Mouse (Mus musculus): ENCODE data around the gene Cd2. TPM values are rescaled to one million over a fixed set of nuclear protein-coding genes. Genes with fewer than 3 reads are reported as not detected.

Cd2 gene
- polyA plus RNA-seq, 1 experiment: 0.14 TPM

DNA sequence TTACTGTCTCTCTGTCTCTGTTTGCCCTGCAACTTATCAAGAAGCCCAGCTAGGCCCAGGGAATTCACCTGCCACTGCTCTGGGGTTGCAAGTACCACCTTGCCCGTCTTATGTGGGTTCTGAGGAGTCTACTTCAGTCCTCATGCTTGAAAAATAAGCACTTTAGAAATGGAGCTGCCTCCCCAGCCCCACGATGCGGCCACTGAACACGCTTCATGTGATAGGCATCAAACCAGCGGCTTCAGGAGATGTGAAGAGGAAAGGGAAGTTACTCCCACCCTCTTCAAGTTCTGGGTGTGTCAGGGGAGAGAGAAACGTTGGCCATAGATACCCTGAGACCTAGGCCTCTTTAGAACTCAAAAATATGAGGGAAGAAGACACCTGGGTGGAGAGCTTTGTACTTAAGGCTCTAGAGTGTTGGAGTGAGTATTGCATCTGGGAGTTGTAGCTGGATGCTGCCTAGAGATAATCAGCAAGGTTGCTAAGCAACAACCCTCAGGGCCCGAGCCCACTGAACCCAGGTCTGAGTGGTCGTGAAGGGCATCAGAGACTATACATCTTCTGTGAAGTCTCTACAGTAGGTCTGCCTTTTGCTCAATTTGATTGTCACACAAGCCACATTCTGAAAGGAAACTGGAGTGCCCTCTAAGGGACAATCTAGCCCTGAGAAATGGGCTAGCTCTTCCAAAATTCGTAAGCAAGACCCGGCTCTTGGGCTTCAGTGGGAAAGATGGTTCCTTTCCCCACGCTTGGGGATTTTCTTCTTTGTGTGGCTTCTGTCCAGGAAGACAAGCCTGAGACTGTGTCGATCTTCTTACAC lies 11.0 kb downstream of the Cd2 start:
- no peak for DNase-seq (ENCODE audit: extremely low spot score in 1 of 2, low spot score in 1 of 2)

DNA sequence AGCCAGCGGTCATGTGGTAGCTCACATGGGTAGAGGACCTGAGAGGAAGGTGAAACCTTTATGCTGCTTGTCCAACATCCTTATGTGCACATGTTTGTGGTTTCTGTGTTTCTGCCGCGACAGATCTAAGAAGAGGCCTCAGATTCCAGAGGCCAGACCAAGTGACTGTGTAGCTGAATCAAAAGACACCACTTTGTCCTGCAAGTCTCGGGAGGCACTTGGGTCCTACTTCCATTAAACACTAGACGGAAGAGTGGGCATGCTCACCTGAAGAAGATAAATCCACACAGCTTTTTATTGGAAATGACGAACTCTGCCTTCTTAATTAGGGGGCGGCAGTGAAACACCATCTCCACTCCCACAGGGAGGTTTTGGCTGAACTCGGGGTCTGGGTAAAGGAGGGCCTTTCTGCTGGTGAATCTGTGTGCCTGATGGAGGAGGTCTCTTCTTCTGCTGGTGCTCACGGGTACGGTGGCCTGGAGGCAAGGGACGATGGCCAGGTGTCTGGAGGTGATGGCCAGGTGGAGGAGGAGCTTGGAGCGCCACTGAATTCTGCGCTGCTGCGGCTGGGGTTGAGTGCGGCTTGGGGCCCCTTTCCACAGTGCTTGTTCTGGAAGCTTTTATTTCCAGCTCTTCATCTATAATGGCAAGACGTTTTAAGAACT lies 12.0 kb downstream of the Cd2 start:
- DNase-seq (ENCODE audit: extremely low spot score in 1 of 2, low spot score in 1 of 2): no peak

DNA sequence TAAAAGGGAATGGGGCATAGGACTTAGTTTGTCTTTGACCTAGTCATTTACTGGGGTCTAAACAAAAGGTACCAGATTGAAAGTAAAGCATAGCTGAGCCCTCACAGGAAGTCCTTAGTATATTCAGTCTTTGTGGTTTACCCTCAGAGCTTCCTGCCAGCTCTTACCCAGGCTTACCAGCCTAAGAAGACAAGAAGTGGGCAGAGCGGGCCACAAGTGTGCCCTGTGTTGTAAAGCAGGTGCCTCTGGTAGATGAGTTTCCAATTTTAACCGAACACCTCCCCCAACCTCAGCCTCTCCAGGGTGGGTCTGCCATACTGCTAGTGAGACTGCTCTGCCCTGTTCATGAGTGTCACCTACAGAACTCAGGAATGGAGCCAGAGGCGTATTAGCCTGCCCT lies 12.9 kb downstream of the Cd2 start:
- DNase-seq (ENCODE audit: extremely low spot score in 1 of 2, low spot score in 1 of 2): no peak

DNA sequence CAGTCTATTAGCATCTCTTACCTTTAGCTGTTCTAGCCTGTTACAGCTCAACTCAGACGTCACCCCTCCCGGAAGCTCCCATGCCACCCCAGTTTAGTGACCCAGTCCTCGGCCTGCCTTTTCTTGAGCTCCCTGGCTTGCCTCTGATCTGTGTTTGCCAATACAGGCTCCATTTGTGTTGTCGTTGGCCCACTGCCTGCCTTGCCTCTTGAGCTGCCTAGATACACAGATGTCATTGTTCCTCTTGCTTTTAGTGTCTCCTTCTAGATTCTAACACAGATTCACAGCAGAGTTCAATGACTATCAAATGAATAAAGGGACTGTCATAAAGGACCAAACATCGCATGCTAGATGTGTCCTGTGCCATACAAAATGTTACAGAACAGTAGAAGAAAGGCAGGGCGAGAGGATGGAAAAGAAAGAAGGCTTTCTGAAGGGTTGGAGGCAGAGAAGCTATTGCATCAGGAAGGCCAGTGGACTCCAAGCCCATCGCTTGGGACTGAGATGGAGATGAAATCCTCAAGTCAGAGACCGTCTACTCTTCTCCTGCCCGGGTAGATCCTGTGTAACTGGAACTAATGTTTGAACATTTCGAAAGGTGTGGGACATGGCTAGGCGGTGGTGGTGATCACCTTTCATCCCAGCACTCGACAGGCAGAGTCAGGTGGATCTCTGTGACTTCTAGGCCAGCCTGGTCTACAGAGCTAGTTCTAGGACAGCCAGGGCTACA lies 13.5 kb downstream of the Cd2 start:
- peak in 1 of 2 experiments; percentile 35 for DNase-seq (ENCODE audit: extremely low spot score in 1 of 2, low spot score in 1 of 2)

DNA sequence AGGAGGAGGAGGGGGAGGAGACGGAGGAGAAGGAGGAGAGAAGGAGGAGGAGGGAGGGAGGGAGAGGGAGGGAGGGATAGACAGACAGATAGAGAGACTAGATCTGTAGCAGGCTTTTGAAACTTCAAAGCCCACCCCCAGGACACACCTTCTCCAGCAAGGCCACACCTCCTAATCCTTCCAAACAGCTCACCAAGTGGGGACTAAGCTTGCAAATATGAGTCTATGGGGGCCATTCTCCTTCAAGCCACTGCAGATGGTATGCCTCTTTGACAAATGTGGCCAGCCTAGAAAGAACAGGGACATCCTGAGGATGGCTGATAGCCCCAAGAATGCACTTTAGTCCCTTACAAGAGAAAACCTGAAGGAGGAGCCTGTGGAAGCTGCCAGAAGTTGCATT lies 15.6 kb downstream of the Cd2 start:
- no peak for DNase-seq (ENCODE audit: extremely low spot score in 1 of 2, low spot score in 1 of 2)

DNA sequence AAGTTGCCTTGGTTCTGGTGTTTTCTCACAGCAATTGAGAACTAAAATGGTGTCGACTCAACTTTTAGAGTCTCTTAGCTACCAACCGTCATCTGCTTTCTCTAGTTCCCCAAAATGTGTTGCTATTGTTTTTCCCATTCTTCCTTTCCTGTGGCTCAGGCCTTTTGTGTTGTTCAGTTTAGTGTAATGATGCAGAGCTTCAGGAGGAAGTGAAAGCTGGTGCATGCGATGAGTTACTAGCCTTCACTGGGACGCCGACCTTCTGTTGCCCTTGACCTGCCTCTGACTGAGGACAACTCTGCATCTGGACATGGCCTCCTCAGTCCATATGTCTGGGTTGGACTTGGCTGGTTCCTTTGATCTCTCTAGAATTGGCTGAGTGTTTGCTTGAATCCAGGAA lies 16.9 kb downstream of the Cd2 start:
- DNase-seq (ENCODE audit: extremely low spot score in 1 of 2, low spot score in 1 of 2): no peak

DNA sequence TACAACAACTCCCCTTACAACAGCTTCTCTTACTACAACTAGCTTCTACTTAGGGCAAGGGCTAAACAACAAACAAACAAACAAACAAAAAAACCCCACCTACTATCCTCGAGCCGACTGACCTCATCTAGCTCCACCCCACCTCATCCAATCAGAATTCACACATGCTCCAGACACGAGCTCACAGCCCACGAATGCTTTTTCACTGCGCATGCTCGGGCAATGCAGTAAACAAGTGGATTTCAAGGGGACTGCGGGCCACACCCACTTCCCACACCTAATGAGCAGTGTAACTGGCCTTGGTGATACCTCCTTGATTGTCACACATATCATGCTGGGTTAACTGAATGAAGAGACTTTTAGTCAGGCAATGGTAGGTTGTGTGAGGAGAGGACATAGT lies 19.4 kb downstream of the Cd2 start:
- no peak for DNase-seq (ENCODE audit: extremely low spot score in 1 of 2, low spot score in 1 of 2)

DNA sequence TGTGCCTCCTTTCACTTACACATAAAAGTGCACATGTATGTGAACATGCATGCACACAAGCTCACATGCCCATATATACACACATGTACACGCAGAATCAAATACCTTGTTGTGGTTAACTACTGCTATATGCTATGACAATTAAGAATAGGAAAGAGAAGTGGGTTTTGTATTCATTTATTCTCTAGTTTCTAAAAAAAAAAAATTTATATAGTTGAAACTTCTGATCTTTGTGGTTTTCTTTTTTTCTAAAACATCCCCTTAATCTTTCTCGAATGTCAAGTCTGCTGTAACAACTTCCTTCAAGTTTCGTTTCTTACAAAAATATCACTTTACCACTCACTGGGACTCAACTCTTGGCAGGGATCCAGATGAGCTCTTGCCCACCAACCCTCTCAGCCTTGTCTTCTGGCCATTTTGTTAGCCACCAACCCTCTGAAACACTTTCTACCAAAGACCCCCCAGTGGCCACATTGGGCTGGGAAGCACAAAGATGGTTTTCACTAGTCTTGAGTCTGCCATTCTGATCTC lies 22.1 kb downstream of the Cd2 start:
- DNase-seq (ENCODE audit: extremely low spot score in 1 of 2, low spot score in 1 of 2): no peak

DNA sequence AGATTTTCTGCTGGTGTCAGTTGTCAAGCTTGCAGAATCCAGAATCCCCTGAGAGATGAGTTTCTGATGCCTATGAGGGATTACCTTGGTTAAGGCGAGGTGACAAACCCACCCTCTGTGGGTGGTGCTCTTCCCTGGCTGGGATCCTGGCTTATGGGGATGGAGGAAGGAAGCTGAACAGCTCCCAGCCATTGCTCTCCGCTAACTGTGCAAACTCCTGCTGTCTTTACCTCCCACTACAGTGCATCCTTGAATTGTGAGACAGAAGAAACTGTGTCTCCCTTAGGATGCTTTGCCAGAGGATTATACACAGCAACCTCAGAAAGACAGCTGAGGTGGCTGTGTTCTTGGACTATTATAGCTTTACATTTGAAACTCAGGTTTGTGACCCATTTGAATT lies 28.8 kb downstream of the Cd2 start:
- DNase-seq (ENCODE audit: extremely low spot score in 1 of 2, low spot score in 1 of 2): peak in 1 of 2 experiments; percentile 16

DNA sequence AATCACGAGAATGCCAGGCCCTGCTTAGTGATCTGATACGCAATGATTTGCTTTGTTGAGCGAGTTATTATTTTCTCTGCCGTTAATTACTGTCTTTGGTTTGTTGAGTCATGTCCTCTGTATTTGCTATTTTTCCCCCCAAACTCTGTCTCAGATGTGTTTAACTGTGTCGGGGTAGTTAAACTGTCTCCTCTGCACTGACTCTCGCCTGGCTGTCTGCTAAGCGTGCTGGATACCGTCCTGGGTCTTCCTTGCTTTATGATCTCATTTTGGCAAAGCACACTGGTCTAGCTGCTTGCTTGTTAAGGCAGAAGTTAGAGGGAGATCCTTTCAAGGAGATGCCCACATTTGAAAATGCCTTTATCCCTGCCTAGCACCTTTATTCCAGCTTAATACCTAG lies 31.6 kb downstream of the Cd2 start:
- DNase-seq (ENCODE audit: extremely low spot score in 1 of 2, low spot score in 1 of 2): no peak

DNA sequence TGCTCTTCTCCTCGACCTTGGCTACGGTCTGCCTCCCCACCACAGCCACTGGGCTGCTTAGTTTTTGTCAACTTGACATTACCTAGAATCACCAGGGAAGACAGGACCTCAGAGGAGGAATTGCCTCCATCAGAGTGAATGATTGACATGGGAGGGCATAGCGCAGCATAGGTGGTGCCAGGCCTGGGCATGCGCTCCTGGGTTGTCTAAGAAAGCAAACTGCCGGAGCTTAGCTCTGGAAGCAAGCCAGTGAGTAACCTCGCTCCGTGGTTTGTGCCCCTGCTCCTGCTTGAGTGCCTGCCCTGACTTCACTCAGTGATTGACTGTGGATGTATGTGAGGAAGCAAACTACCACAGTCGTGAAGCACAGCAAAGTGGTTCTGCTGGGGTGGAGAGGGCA lies 35.6 kb downstream of the Cd2 start:
- DNase-seq (ENCODE audit: extremely low spot score in 1 of 2, low spot score in 1 of 2): no peak

DNA sequence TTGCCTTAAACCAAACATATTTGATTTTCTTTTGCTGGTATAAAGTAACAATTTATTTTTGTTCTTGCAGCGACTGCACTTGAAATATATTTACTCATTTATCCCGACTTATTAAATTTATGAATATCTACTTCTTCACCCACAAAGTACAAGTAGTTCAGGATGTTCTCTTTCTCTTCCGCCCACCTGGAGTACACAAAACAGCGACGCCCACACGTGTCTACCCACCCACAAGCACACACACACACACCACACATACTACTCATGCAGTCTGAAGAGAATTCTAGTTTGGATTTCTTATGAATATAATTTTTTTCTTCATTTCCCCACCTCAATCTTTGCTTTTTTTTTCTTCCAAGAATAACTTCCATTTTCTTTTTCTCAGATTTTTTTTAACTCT lies 37.9 kb downstream of the Cd2 start:
- peak in 1 of 2 experiments; percentile 33 for DNase-seq (ENCODE audit: extremely low spot score in 1 of 2, low spot score in 1 of 2)

DNA sequence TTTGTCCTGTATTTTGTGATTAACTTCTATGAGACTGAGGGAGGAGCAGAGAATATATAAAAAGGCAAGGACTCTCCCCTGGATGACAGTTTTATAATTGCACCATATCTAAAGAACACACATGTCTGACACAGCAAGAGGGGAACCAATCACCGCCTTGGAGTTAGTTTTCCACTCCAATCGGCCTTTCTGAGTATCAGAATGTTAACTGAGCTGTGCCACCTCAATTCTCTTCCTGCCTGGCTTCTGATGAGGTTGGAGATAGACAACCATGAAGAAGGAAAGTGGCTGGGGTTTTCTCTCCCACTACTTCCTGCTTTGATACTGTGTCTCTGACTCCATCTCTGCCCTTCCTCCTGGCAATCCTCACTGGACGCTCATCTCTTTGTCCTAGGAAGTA lies 42.5 kb downstream of the Cd2 start:
- no peak for DNase-seq (ENCODE audit: extremely low spot score in 1 of 2, low spot score in 1 of 2)

DNA sequence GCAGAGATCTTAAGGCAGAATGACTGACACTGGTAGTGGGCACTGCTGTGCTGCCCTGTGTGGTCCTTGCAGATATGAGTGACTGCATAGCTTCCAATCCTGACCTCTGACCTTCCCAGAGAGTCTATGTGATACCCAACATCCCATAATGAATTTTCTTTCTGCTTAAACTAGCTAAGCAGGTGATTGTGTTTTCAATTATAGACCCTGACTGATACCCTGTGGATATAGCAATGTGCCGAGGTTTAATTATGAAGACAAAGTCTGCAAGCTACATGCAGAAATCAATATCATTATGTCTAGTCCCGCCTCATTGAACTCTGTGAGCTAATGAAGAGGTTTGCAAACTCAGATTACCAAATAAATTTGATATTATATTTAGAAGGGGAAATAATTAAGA lies 44.7 kb downstream of the Cd2 start:
- no peak for DNase-seq (ENCODE audit: extremely low spot score in 1 of 2, low spot score in 1 of 2)

DNA sequence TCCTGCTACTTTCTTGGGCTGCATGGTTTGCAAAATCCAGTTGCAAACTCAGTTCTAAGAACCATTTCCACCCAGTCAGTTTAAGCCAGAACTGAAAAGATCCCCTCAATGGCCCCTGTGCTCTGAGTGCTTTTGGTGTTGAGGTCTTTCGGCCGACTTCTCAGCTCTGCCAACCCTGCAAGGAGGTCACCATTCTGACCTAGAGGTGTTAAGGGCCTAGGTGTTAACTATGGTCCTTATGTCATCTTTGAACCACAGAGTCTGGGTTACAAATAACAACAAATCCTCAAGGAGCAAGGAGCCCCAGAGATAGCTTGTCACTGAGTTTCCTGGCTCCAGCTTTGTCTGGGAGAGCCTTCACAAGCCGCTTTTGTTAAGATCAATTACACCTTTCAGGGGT lies 45.9 kb downstream of the Cd2 start:
- DNase-seq (ENCODE audit: extremely low spot score in 1 of 2, low spot score in 1 of 2): no peak

DNA sequence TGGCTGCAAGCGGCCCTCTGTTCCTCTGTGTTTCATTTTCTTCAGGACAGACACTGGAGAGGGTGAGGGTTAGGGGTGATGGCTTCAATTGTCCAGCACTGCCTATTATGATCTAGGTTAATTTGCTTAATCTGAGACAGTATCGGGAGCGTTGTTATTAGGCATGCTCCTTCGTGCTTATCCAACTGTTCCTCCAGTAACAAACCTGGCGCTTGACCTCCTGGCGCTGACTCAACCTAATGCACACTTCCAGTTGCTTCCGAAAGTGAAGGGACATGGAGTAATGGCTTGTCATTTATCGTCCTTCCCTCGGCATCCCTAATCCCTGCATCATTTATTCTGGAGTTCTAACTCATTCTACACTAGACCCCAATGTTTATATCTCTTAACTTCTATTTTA lies 46.9 kb downstream of the Cd2 start:
- DNase-seq (ENCODE audit: extremely low spot score in 1 of 2, low spot score in 1 of 2): no peak

DNA sequence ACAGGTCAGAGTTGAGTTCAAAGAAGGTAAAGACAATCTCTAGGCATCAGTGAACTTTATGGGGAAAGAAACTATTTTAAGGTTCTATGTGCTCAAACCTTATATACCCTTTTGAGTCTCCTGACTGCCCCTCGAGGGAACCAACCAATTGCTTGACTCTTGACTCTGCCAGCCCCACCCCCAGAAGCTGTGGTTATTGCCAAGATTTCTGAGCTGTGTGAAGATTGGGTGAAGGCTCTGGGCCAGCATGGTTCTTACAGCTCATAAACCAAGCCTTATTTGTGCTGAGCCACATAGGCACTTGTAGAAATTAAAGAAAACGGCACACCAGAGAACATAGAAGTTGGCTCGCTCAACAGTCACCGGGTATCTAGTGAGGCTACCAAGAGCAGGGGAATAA lies 48.5 kb downstream of the Cd2 start:
- DNase-seq (ENCODE audit: extremely low spot score in 1 of 2, low spot score in 1 of 2): no peak

DNA sequence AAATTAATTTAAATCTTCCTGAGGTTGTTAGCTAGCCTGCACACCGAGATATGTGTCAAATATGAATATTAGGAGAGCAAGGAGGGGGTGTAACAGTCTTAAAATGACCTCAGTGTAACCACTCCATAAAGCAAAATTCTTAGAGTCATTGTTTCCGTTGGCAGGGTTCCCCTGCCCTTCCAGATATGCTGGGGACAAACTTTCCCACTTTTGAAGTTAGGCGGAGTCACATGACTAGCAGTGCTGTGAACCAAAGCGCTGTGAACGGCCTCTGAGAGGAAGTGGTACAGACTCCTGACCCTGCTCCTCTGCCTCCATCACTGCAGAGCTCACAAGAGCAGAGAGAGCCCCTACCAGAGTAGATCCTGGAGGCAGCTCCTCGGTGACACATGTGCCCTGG lies 49.0 kb downstream of the Cd2 start:
- no peak for DNase-seq (ENCODE audit: extremely low spot score in 1 of 2, low spot score in 1 of 2)

DNA sequence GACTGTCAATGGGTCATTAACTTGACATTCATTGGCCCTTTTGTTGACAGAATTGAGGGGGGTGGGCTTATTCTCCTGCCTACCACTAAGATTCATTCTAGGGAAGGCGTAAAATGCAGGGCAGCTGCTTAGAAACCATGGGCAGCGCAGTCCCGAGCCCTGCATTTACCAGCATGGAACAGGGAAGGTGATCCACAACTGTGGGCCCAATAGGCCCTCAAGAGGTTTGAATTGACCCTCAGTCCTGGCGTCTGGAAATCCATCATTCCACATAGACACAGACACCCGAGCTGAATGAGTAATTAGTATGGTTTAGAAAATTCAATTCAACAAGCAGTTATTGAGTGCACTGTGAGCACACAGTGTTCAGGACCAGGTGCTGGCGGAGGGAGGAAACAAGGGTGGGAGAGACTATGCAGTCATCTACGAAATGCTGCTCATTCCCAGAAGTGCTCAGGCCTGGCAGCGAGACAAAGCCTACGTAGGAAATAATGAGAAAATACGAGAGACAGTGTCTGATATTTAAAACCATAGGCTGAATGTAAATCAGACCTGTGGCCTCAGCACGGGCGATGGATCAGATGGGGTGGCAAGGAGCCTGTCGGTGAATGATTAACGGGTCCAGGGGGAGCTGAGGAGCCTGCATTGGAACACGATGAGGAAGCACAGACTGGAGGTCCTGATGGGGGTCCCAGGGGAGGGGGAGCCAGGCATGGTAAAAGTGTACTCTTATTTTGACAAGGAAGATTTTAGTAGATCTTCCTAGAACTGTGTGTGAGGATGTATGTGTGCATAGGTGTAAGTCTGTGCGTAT lies 50.5 kb downstream of the Cd2 start:
- DNase-seq (ENCODE audit: extremely low spot score in 1 of 2, low spot score in 1 of 2): no peak

DNA sequence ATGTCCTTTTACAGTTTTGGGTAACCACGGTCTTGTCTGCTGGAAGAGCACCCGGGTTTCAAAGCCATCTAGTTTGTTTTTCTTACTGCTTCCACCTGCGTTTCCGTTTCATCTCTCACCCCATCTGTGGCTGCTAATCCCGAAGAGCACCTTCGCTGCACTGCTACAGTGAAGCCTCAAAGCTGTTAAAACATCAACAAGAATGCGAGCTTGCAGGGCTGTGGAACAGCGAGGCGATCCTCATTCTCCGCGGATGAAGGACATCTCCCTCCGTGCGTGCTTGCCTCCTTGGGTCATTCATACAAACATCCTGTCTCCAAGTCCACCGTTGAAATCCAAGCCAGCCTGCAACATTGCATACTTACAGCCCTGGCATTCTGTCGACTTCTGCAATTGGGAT lies 51.5 kb downstream of the Cd2 start:
- DNase-seq (ENCODE audit: extremely low spot score in 1 of 2, low spot score in 1 of 2): no peak

DNA sequence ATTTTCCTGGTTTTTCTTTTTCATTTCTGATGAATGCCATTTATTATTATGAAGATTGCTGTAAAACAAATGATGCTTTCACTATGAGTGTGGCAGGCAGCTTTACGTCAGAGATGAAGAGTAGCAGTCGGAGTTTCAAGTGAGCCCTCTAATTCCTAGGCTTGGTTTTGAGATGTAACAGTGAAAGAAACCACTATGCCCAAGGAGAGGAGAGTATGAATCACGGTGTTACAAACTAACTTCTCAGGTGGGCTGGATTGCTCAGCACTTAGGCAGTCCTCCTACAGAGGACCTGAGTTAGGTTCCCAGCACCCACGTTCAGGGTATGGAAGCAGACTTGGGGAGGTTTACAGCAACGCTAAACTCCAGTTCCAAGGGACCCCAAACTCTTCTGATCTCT lies 52.4 kb downstream of the Cd2 start:
- DNase-seq (ENCODE audit: extremely low spot score in 1 of 2, low spot score in 1 of 2): no peak

All from frontal cortex, adult 2 months (tissue).